Mouse (Mus musculus) adrenal gland, adult 18-20 months (tissue): ENCODE results near the gene Prdm16. TPM values are rescaled to one million over a fixed set of nuclear protein-coding genes. Genes with fewer than 3 reads are reported as not detected.

Source experiments
- DNase-seq, 2 experiments: peaks; one replicate each; pipeline ENCODE4 v3.0.0; 2021 to 2022; ENCODE audit warnings: low spot score in 2 of 2
- total RNA-seq, 2 experiments: library from RNA; stranded (reverse); gene quantifications; 1 replicate in 1 of 2; 2 replicates in 1 of 2; pipeline ENCODE4 v1.2.3; 2021

The Prdm16 gene
- total RNA-seq, 2 experiments from 2014 or later: 4.3 to 7.6 TPM

- DNase-seq: no peak
These were observed 239.9 kb downstream of the Prdm16 start for GRCm38 (mm10) chr4:154396652-154397301.

DNA sequence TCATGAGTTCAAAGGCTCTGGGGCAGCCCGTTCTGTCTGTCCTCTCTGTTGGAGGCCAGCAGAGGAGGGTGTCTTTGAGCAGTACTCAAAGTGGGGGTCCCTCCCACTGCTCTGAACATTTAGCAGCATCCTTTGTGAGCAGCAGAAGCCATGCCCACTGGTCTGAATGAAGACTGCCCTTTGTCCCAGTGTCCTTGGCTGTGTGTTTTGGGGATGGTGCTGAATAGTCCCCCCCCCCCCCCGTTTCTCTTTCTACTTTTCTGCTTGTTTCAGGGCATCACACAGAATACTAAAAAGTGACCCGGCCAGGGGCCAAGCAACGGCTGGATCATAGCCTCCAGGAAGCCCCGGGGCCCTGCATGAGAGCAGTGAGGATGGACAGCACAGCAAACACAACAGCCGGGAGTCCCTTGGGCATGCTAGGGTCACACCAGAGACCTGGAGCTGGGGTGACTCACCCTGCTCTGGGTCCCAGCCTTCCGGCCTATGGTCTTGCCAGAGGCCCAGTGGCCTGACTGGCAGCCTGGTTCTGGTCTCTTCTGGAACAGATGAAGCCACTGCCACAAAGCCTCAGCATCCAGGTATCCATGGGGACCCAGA lies 242.4 kb downstream of the Prdm16 start:
- DNase-seq: no peak

GRCm38 (mm10) chr4:154393196-154394122 lies 243.2 kb downstream of the Prdm16 start:
- DNase-seq: peak in 1 of 2 experiments; percentile 7

DNA sequence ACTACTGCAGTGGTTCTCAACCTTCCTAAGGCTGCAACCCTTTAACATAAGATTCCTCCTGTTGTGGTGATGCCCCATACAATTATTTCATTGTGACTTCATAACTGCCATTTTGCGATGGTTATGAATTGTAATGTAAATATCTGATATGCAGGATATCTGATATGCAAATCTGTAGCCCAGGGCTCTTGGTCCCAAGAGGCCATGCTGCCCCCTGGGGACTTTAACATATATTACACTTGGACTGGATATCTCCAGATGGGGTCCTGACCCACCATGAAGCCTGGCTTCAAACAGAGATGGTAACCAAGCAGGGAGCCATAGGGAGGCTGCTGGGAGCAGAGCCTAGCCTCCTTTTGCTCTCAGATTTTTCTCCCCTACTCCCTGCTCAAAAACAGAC lies 244.0 kb downstream of the Prdm16 start:
- no peak for DNase-seq

DNA sequence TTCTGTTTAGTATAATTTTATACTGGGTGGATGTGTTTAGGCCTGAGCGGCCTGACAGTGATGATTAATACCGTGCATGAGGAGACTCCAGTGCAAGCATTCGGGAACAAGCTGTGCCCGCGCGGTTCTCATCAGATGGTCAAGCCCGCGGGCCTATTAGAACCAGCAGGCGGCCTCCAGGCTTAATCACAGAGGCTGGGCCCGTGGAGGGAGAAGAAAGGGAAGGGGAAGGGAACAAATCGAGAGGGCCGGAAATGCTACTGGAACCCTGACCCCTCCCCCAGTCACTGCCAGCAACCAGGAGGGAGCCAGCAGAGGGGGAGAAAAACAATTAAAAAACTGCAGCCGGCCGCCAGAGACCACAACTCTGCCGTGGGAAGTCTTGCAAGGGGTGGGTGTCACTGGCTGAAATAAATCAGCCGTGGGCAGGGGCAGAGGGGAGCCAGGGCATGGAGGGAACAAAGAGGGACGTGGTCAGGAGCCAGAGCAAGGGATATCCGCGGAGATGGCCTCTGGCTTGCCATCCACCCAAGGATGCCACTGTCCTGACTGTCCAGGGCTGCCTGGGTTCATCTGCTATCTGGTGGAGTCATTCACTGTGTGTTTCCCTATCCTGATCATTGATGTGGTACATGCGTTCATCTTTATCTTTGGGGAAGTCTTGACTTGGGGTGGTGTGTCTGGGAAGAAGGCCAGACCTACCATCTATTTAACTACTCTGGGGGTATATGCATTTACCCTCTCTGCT lies 246.2 kb downstream of the Prdm16 start:
- DNase-seq: no peak

DNA sequence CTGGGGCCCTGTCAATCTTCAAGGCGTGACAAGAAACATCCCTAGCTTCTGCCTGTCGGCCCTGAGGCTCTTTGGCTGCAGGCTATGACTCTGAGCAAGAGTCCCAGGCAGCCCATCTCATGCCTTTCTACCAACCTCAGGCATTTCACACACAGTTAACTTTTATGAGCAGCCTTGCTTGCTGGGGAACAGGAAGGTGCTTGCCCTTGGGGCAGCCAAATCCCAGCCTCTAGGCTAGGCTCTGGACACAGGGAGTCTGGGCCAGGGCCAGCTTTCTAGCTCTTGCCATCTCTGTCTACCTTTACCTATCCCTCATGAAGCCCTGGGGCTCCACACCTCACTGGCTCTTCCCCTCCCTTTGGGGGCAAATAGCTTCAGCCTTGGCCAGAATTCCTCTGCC lies 247.0 kb downstream of the Prdm16 start:
- no peak for DNase-seq

GRCm38 (mm10) chr4:154386810-154387209 lies 249.9 kb downstream of the Prdm16 start:
- no peak for DNase-seq

DNA sequence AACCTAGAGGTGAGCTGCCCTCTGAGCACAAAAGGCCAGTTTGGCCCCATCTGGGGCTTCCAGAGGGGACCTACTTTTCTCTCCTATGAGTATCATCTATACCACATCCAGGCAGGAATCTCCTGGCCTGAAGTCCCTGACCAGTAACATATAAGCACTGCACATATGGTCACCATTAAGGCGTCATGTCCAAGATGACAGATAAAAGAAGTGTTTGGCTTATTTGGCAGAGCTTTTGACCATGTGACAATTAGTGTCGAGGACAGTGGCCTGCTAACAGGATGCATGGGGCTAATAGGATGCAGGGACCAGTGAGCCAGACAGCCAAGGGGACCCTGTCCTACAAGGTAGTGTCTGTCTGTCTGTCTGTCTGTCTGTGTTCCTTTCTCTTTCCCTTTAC lies 250.8 kb downstream of the Prdm16 start:
- DNase-seq: no peak

DNA sequence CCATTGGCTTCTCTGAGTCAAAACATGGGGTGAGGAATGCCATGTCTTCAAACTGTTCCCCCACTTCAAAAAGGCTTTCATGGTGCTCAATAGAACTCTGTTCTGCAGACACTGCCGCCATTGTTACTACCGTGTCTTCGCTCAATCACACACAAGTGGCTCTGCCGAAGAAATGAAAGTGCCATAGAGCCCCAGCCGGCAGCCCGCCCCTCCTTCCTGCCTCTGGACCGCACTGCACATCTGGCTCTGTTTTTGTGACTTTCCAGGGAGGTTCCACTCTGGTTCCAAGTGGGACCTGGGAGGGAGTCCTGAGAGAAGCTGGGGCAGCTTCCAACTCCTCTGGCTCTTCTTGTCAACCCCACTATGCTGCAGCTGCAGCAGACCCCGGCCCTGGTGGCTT lies 251.5 kb downstream of the Prdm16 start:
- no peak for DNase-seq

DNA sequence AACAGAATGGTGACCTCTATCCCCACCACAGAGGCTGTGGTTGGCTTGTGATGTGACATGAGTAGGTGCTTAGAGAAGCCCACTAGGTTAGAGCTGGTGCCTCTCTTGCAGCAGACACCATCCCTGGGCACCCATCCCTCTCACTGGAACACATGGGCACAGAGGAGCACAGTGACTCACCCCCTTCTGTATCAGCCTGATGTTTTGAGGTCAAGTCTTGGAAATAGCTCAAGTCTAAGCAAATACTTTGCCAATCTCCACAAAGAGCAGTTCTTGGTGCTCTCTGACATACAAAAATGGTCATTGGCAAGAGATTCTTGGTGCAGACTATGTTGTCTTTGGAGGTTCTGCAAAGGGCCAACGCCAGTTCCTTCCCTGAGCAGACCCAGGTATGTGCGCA lies 257.8 kb downstream of the Prdm16 start:
- no peak for DNase-seq

DNA sequence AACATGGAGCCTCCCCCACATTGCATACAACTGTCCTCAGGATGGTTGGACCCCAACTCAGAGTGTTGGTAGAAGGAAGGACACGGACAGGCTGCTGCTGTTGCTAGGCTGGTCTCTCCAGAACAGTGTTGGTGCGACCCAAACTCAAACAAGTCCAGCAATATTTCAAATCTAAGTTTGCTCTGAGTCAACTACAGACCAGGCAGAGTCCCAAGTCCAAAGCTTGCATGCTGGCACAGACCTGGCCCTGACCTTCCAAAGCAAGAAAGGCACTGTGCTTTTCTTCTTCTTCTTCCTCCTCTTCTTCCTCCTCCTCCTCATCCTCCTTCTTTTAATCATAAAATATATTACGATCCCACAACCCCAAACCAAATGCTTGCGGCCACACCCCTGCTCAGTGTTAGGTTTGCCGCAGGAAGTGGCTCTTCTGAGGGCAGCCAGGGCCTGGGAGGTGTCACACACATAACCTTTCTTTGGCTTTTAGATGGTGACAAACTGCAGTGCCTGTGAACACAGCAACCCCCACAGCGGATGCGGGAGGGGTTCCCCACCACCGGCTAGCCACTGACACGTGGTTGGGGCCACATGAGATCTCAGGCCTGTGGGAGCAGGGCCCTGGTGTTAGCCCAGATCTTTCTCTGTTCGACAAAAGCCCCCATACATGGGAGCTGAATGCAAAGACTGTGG lies 260.6 kb downstream of the Prdm16 start:
- no peak for DNase-seq

GRCm38 (mm10) chr4:154371542-154372247 lies 265.0 kb downstream of the Prdm16 start:
- no peak for DNase-seq

- DNase-seq: no peak
These were observed 265.8 kb downstream of the Prdm16 start for GRCm38 (mm10) chr4:154370841-154371240.

DNA sequence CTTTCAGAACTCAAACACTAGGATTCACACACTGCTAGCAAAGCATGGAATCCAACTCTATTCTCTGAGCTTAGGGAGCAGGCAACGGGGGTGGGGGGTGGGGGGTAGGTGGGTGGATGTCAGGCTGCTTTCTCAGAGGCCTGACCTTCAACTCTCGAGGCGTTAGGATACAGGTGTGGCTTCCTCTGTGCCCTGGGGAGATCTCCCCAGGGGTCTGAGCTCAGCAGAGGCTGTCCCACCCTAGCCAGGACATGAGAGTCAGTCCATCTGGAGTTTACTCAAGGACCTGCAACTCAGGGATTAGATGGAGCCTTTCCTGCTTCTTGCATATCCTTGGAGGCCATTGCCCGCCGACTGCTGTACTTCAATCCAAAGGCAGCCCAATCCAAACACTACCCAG lies 267.6 kb downstream of the Prdm16 start:
- DNase-seq: no peak

DNA sequence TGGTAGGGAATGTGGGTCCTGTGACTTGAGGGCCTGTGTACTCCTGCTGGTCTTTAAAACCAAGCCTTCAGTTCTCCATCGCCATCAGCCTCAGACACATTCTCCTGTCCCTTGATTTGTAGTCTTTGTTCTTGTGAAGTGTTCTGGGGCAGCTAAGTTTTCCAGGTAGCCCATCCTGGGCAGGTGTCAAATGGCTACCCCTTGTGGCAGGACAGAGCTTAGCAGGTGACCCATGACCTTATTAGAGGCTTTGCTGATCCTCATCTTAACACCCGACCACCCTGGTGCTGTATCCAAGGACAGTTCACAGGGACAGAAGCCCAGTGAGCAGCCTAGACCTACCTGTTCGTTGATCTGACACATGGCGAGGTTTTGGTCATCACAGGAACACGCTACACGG lies 269.8 kb downstream of the Prdm16 start:
- no peak for DNase-seq

DNA sequence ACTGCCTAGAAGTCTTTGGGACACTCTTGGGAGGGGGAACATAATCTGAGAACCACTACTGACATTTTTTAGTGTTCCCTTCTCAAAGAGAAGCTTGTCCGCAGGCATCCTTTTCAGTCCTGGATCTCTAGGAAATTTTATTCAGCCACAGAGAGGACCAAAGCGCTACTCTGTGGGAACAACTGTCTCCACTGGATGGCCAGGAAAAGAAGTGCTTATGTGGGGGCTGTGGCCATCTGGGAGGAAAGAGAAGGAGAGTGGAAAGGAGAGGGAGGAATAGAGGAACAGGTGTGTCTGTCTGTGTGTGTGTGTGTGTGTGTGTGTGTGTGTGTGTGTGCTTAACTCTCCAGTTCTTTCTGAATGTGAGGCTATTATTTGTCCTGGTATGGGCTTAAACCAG lies 271.9 kb downstream of the Prdm16 start:
- DNase-seq: no peak

- DNase-seq: no peak
These were observed 275.8 kb downstream of the Prdm16 start for GRCm38 (mm10) chr4:154360850-154361249.

DNA sequence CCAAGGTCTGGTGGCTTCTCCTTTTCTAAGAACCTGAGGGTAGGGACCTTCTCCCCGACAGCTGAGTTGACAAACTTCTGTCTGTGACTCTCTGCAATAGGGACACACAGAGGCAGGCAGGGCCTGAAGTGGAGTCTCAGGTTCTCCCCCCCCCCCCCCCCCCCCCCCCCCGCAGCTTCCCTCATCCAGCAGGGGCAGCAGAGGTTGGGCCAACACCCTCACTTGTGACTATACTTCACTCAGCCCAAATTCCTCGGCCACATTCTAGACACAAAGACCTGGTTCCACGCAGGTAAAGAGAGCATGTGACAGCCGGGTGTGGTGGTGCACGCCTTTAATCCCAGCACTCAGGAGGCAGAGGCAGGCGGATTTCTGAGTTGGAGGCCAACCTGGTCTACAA lies 276.2 kb downstream of the Prdm16 start:
- DNase-seq: no peak

- no peak for DNase-seq
These were observed 276.8 kb downstream of the Prdm16 start for GRCm38 (mm10) chr4:154359762-154360300.

GRCm38 (mm10) chr4:154358816-154359215 lies 277.9 kb downstream of the Prdm16 start:
- DNase-seq: no peak
